Mouse (Mus musculus): Measurements from ENCODE around the gene Syndig1.

Syndig1 gene

GRCm38 (mm10) chr2:149873346-149873745 is 44.3 kb downstream of the Syndig1 start:
- DNase-seq (ENCODE audit: low read depth) = no peak

- DNase-seq (ENCODE audit: low read depth) = no peak
Observed at GRCm38 (mm10) chr2:149877954-149878353, 48.9 kb downstream of the Syndig1 start.

GRCm38 (mm10) chr2:149887634-149888033 is 58.6 kb downstream of the Syndig1 start:
- DNase-seq (ENCODE audit: low read depth) = no peak

- DNase-seq (ENCODE audit: low read depth) = no peak
Observed at GRCm38 (mm10) chr2:149891647-149892046, 62.6 kb downstream of the Syndig1 start.

GRCm38 (mm10) chr2:149896337-149896736 is 67.3 kb downstream of the Syndig1 start:
- no peak for DNase-seq (ENCODE audit: low read depth)

GRCm38 (mm10) chr2:149899615-149900014 is 70.6 kb downstream of the Syndig1 start:
- no peak for DNase-seq (ENCODE audit: low read depth)

- DNase-seq (ENCODE audit: low read depth) = no peak
Observed at GRCm38 (mm10) chr2:149900606-149901005, 71.6 kb downstream of the Syndig1 start.

GRCm38 (mm10) chr2:149904405-149904804 is 75.4 kb downstream of the Syndig1 start:
- DNase-seq (ENCODE audit: low read depth) = no peak

- no peak for DNase-seq (ENCODE audit: low read depth)
Observed at GRCm38 (mm10) chr2:149906694-149907093, 77.7 kb downstream of the Syndig1 start.

- no peak for DNase-seq (ENCODE audit: low read depth)
Observed at GRCm38 (mm10) chr2:149917162-149917561, 88.2 kb downstream of the Syndig1 start.

GRCm38 (mm10) chr2:149923561-149923960 is 94.5 kb downstream of the Syndig1 start:
- no peak for DNase-seq (ENCODE audit: low read depth)

- no peak for DNase-seq (ENCODE audit: low read depth)
Observed at GRCm38 (mm10) chr2:149925911-149926310, 96.9 kb downstream of the Syndig1 start.

- no peak for DNase-seq (ENCODE audit: low read depth)
Observed at GRCm38 (mm10) chr2:149927001-149927400, 98.0 kb downstream of the Syndig1 start.

- no peak for DNase-seq (ENCODE audit: low read depth)
Observed at GRCm38 (mm10) chr2:149927481-149927880, 98.5 kb downstream of the Syndig1 start.

- no peak for DNase-seq (ENCODE audit: low read depth)
Observed at GRCm38 (mm10) chr2:149929986-149930385, 101.0 kb downstream of the Syndig1 start.

- DNase-seq (ENCODE audit: low read depth) = no peak
Observed at GRCm38 (mm10) chr2:149931111-149931510, 102.1 kb downstream of the Syndig1 start.

- DNase-seq (ENCODE audit: low read depth) = no peak
Observed at GRCm38 (mm10) chr2:149932095-149932494, 103.1 kb downstream of the Syndig1 start.

- DNase-seq (ENCODE audit: low read depth) = no peak
Observed at GRCm38 (mm10) chr2:149933247-149933898, 104.4 kb downstream of the Syndig1 start.

GRCm38 (mm10) chr2:149934139-149934538 is 105.1 kb downstream of the Syndig1 start:
- no peak for DNase-seq (ENCODE audit: low read depth)

GRCm38 (mm10) chr2:149938829-149939228 is 109.8 kb downstream of the Syndig1 start:
- no peak for DNase-seq (ENCODE audit: low read depth)

GRCm38 (mm10) chr2:149939586-149939985 is 110.6 kb downstream of the Syndig1 start:
- DNase-seq (ENCODE audit: low read depth) = no peak

- DNase-seq (ENCODE audit: low read depth) = no peak
Observed at GRCm38 (mm10) chr2:149950641-149951040, 121.6 kb downstream of the Syndig1 start.

GRCm38 (mm10) chr2:149971014-149971413 is 142.0 kb downstream of the Syndig1 start:
- no peak for DNase-seq (ENCODE audit: low read depth)

- DNase-seq (ENCODE audit: low read depth) = no peak
Observed at GRCm38 (mm10) chr2:149973583-149973982, 144.6 kb downstream of the Syndig1 start.
